Mouse (Mus musculus) naive thymus-derived CD4-positive, alpha-beta T cell, adult 5 months (primary cell): ENCODE results near the gene Abl2. TPM values are rescaled to one million over a fixed set of nuclear protein-coding genes. Genes with fewer than 3 reads are reported as not detected.

Experiments
- polyA plus RNA-seq: library from polyadenylated mRNA; unstranded; fragments of 100-300 nt; shearing (Covaris generic); gene quantifications from one replicate; pipeline ENCODE4 v1.2.1, GENCODE M21; 2017

Abl2 gene
- polyA plus RNA-seq, result 14.3 TPM

GRCm38 (mm10) chr1:156558024-156558930 lies at the start of gene Abl2:
TSS of gene Abl2 (plus strand) at chr1:156558786.

GRCm38 (mm10) chr1:156523842-156524241 lies 34.7 kb upstream of the Abl2 start, which contains the start of gene Gm10031:
TSS of gene Gm10031 (plus strand) at chr1:156524012.

GRCm38 (mm10) chr1:156674195-156675000 lies 115.8 kb downstream of the Abl2 start, which contains the start of gene Tor3a:
TSS of gene Tor3a (minus strand) at chr1:156674356.

Other genes with a start within 250 kb of the Abl2 start
- gene Nphs2, start 248.1 kb upstream of the Abl2 start, polyA plus RNA-seq, result not detected
- 2,037 TPM for gene Gm2000, start 192.7 kb upstream of the Abl2 start, polyA plus RNA-seq
- gene Axdnd1, start 137.6 kb upstream of the Abl2 start, polyA plus RNA-seq, result 1.0 TPM
- 26.5 TPM for gene Soat1, start 84.5 kb upstream of the Abl2 start, polyA plus RNA-seq
- 0.82 TPM for gene Gm10031, start 34.8 kb upstream of the Abl2 start, polyA plus RNA-seq
- 12.8 TPM for gene Tor3a, start 115.6 kb downstream of the Abl2 start, polyA plus RNA-seq
- gene Fam20b, start 160.3 kb downstream of the Abl2 start, polyA plus RNA-seq, result 18.9 TPM